Mouse (Mus musculus) midbrain, embryonic 11.5 days (tissue): ENCODE results near the gene Tmem260. TPM values are rescaled to one million over a fixed set of nuclear protein-coding genes. Genes with fewer than 3 reads are reported as not detected.

Experiments used
- ATAC-seq: fragments of 200-750 bp; cut with Nextera tagmentation; 2 replicates; pipeline ENCODE4 v1.8.0; 2017; ENCODE audit warnings: moderate TSS enrichment, moderate library complexity; ENCODE audit not compliant: low FRiP score
- DNase-seq: peaks from one replicate; pipeline ENCODE4 v3.0.0; 2015; ENCODE audit warnings: low spot score; ENCODE audit errors: missing footprints
- H3K27ac ChIP-seq: fragments of 300-500 bp; sonication (generic); 2 replicates; pipeline ENCODE4 v1.5.1; 2014; ENCODE audit warnings: low read depth, low read length
- H3K27me3 ChIP-seq: fragments of 300-500 bp; sonication (generic); 2 replicates; pipeline ENCODE4 v1.6.1; 2014; ENCODE audit warnings: mild to moderate bottlenecking, low read length, moderate library complexity, mixed read lengths; ENCODE audit not compliant: control insufficient read depth, insufficient read depth
- H3K36me3 ChIP-seq: fragments of 300-500 bp; sonication (generic); 2 replicates; pipeline ENCODE4 v1.6.1; 2014; ENCODE audit warnings: mild to moderate bottlenecking, low read length, moderate library complexity, mixed read lengths; ENCODE audit not compliant: control insufficient read depth, insufficient read depth
- H3K4me1 ChIP-seq: fragments of 300-500 bp; sonication (generic); 2 replicates; pipeline ENCODE4 v1.6.1; 2014; ENCODE audit warnings: low read length; ENCODE audit not compliant: control insufficient read depth, insufficient read depth
- H3K4me2 ChIP-seq: fragments of 300-500 bp; sonication (generic); 2 replicates; pipeline ENCODE4 v1.6.1; 2014; ENCODE audit warnings: mild to moderate bottlenecking, moderate library complexity
- H3K4me3 ChIP-seq: fragments of 300-500 bp; sonication (generic); 2 replicates; pipeline ENCODE4 v1.5.1; 2014; ENCODE audit warnings: low read depth, low read length
- H3K9ac ChIP-seq: fragments of 300-500 bp; sonication (generic); 2 replicates; pipeline ENCODE4 v1.6.1; 2014; ENCODE audit warnings: low read length
- H3K9me3 ChIP-seq: fragments of 300-500 bp; sonication (generic); 2 replicates; pipeline ENCODE4 v1.6.1; 2016; ENCODE audit warnings: low read length; ENCODE audit not compliant: control insufficient read depth
- WGBS: fragments of 180-500 bp; shearing (Covaris S2); extraction: QIAGEN DNeasy Blood & Tissue Kit; methylation state at CpG from one replicate; pipeline ENCODE4 v1.1.7; 2014; 5-methylcytosine and 5-hydroxymethylcytosine counted together
- polyA plus RNA-seq: library from polyadenylated mRNA; unstranded; fragments of >200 nt; fragmentation: Nextera tagmentation; extraction: Ambion mirVana; gene quantifications from 2 replicates; pipeline ENCODE4 v1.2.1, GENCODE M21; 2014

The Tmem260 gene
- polyA plus RNA-seq, 1 experiment from 2014 or later: 25.2 TPM

GRCm38 (mm10) chr14:48503691-48504565, 58.0 kb downstream of the Tmem260 start:
- Histone ChIP-seq H3K27me3 (peaks cover 4% of the 10 kb centered on the region; the same call in 1 of the 2 replicates), H3K4me3 (no peak overlapping the region), H3K36me3 (no peaks in the 10 kb centered on the region), H3K27ac (no peak overlapping the region), H3K4me2 (peak overlapping the region; percentile 32), H3K9me3 (no peaks in the 10 kb centered on the region), H3K9ac (peak overlapping the region; percentile 37; the same call in 1 of the 2 replicates), H3K4me1 (peaks cover 7% of the 10 kb centered on the region; the same call in 1 of the 2 replicates)
- ATAC-seq (peak; percentile 64; the same call in 1 of the 2 replicates), DNase-seq (peak; percentile 93)
- WGBS: 21% methylated on average over 18 of the region's 18 CpGs

- Histone ChIP-seq H3K27me3 (peaks cover 9% of the 10 kb centered on the region), H3K4me2 (peak overlapping the region; percentile 32; the same call in 1 of the 2 replicates), H3K36me3 (no peaks in the 10 kb centered on the region), H3K4me1 (peaks cover 7% of the 10 kb centered on the region; the same call in 1 of the 2 replicates), H3K4me3 (no peak overlapping the region), H3K27ac (no peak overlapping the region), H3K9ac (no peak overlapping the region; the same call in 1 of the 2 replicates), H3K9me3 (no peaks in the 10 kb centered on the region)
- no peak for DNase-seq
- 12% methylated on average over 9 of the region's 9 CpGs for WGBS
- ATAC-seq: no peak
Observed at GRCm38 (mm10) chr14:48504566-48504950, 58.6 kb downstream of the Tmem260 start.

- Histone ChIP-seq H3K9ac (no peak overlapping the region), H3K9me3 (no peaks in the 10 kb centered on the region), H3K4me3 (no peak overlapping the region), H3K4me2 (no peak overlapping the region), H3K27ac (no peak overlapping the region), H3K27me3 (peaks cover 19% of the 10 kb centered on the region), H3K36me3 (no peaks in the 10 kb centered on the region), H3K4me1 (peaks cover 10% of the 10 kb centered on the region)
- 94% methylated on average over 12 of the region's 12 CpGs for WGBS
- DNase-seq: no peak
- ATAC-seq: no peak
Observed at GRCm38 (mm10) chr14:48505606-48506005, 59.7 kb downstream of the Tmem260 start.

- H3K9ac ChIP-seq: no peak overlapping the region
- ATAC-seq (no peak), DNase-seq (peak; percentile 73)
- peaks cover 26% of the 10 kb centered on the region for H3K4me1 ChIP-seq
- no peak overlapping the region for H3K4me3 ChIP-seq
- no peak overlapping the region for H3K27ac ChIP-seq
- H3K9me3 ChIP-seq: no peaks in the 10 kb centered on the region
- H3K36me3 ChIP-seq: no peaks in the 10 kb centered on the region
- H3K4me2 ChIP-seq: no peak overlapping the region
- WGBS: 86% methylated on average over 8 of the region's 8 CpGs
- peaks cover 25% of the 10 kb centered on the region for H3K27me3 ChIP-seq
Observed at GRCm38 (mm10) chr14:48507376-48507775, 61.5 kb downstream of the Tmem260 start.

- H3K4me1 ChIP-seq: peaks cover 37% of the 10 kb centered on the region
- no peaks in the 10 kb centered on the region for H3K36me3 ChIP-seq
- DNase-seq (no peak), ATAC-seq (no peak)
- H3K4me2 ChIP-seq: no peak overlapping the region
- 90% methylated on average over 5 of the region's 5 CpGs for WGBS
- H3K4me3 ChIP-seq: no peak overlapping the region
- no peaks in the 10 kb centered on the region for H3K9me3 ChIP-seq
- peaks cover 25% of the 10 kb centered on the region for H3K27me3 ChIP-seq
- no peak overlapping the region for H3K27ac ChIP-seq
- H3K9ac ChIP-seq: no peak overlapping the region
Observed at GRCm38 (mm10) chr14:48509131-48509530, 63.2 kb downstream of the Tmem260 start.

- Histone ChIP-seq H3K4me2 (peak overlapping the region; percentile 1; the same call in 1 of the 2 replicates), H3K4me3 (no peak overlapping the region), H3K9me3 (no peaks in the 10 kb centered on the region), H3K27me3 (peaks cover 42% of the 10 kb centered on the region), H3K27ac (no peak overlapping the region), H3K9ac (no peak overlapping the region), H3K36me3 (no peaks in the 10 kb centered on the region), H3K4me1 (peaks cover 38% of the 10 kb centered on the region)
- WGBS: 10% methylated on average over 12 of the region's 12 CpGs
- DNase-seq (peak; percentile 94), ATAC-seq (peak; percentile 90)
Observed at GRCm38 (mm10) chr14:48513098-48513823, 67.3 kb downstream of the Tmem260 start.

GRCm38 (mm10) chr14:48513824-48514493, 68.0 kb downstream of the Tmem260 start:
- ATAC-seq (no peak), DNase-seq (peak; percentile 92)
- no peaks in the 10 kb centered on the region for H3K36me3 ChIP-seq
- H3K27me3 ChIP-seq: peaks cover 41% of the 10 kb centered on the region
- H3K4me2 ChIP-seq: no peak overlapping the region
- 39% methylated on average over 12 of the region's 12 CpGs for WGBS
- H3K9me3 ChIP-seq: no peaks in the 10 kb centered on the region
- H3K27ac ChIP-seq: no peak overlapping the region
- no peak overlapping the region for H3K4me3 ChIP-seq
- H3K4me1 ChIP-seq: peaks cover 38% of the 10 kb centered on the region
- no peak overlapping the region for H3K9ac ChIP-seq

GRCm38 (mm10) chr14:48514620-48515019, 68.7 kb downstream of the Tmem260 start:
- H3K4me3 ChIP-seq: no peak overlapping the region
- no peak overlapping the region for H3K9ac ChIP-seq
- no peaks in the 10 kb centered on the region for H3K9me3 ChIP-seq
- H3K4me2 ChIP-seq: no peak overlapping the region
- peaks cover 37% of the 10 kb centered on the region for H3K27me3 ChIP-seq
- 33% methylated on average over 7 of the region's 7 CpGs for WGBS
- ATAC-seq (no peak), DNase-seq (no peak)
- no peak overlapping the region for H3K27ac ChIP-seq
- H3K4me1 ChIP-seq: peaks cover 38% of the 10 kb centered on the region
- no peaks in the 10 kb centered on the region for H3K36me3 ChIP-seq
